Mouse (Mus musculus) embryo, embryonic 11 days (tissue): Measurements from ENCODE around the gene Adck1.
"Not testable (repeated sequence)": the region's sequence is repeated elsewhere in the genome, so short reads cannot be mapped to it uniquely, and the experiment has no call there.

ENCODE experiments used
- DNase-seq: peaks from one replicate; pipeline ENCODE4 v3.0.0-alpha.2; 2015

Adck1 gene

DNA sequence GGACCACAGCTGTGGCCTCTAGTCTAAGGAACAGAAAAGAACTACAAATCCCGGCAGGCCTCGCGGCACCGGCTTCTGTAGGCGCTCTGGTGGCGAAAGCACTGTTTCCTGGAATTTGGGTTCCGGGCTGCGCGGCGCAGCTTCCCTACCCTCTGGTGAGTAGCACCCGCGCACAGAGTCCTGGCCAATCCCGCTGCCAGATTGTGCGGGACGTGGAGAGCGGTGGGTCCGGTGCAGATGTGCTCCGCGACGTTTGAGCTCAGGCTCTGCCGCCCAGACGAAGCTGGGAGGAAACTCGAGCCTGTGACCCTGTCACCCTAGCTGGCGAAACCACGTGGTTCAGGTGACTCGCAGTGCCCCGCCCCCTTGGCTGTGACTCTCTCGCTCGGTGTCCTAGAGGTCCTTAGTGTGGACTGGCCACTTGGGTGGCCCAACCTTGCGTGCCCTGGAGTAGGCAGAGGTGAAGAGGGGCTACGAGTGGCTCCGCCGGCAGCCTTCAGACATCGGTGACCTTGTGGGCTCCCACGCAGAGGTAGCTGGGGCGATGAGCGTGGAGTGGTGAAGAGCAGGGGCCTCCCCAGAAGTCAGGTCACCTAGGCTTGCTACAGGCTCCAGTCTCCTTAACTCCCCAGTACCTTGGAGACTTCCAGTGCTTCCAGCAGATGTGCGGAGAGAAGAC, at the start of gene Adck1:
Adck1 (plus strand) TSS at position 114 of the 679 bp plus-strand sequence.
- DNase-seq, result peak; percentile 93

DNA sequence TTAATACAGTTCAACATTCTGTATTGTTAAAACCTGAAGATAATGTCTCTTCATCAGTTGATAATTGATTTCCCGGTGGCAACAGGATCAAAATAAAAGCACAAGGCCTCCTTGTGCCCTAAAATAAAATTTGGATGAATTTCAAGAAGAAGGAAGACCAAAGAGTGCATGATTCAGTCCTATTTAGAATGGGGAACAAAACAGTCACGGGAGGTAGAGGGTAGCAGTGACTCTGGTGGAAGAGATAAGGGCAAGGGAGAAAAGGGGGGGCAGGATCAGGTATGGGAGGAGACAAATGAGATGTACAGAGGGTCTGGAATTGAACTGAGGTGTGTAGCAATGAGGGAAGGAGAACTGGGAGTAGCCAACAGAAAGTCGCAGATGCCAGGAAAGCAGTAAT, 45.8 kb upstream of the Adck1 start:
- DNase-seq, result no peak

DNA sequence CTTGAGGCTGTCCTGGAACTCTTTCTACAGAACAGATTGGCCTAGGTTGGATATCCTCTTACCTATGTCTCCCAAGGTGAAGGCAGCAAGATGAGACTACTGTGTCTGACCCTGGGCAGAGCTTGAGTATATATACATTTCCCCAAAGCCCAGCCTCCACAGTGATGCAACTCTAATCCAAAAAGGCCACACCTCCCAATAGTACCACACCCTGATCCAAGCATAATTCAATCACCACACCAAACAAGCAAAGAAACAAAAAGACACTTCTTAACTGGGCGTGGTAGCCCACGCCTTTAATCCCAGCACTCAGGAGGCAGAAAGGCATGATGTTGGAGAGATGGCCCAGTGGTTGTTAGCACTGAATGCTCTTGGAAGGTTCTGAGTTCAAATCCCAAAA, 36.4 kb upstream of the Adck1 start, which contains the start of gene Gm5039:
Gm5039 (minus strand) TSS at position 101 of the 400 bp plus-strand sequence.
- not testable (repeated sequence) for DNase-seq

DNA sequence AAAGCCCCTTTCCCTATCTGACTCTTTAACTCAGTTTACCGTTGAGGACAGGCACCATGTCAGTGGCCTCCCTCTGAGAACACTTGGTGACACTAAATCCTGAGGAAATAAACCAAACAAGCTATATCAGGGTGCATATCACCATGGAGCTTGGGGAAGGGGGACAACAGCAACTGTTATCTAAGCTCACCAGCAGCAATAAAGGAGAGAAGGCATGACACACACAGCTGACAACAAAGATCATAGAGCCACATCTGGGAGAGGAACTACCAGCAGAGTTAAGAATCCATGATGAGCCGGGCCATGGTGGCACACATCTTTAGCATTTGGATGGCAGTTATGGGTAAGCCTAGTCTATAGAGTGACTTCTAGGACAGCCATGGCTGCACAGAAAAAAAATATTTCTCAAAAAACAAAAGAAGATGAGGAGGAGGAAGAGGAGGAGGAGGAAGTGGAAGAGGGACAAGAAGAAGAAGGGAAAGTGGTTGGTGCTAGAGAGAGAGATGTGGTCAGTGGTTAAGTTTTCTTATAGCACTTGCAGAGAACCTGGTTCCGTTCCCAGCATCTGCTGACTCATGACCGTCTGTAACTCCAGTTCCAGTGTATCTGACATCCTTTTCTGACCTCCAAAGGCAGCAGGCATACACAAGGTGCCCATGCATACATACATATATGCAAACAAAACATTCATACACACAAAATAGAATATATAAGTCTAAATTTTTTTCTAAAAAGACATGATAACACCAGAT, 23.5 kb upstream of the Adck1 start:
- not testable (repeated sequence) for DNase-seq

DNA sequence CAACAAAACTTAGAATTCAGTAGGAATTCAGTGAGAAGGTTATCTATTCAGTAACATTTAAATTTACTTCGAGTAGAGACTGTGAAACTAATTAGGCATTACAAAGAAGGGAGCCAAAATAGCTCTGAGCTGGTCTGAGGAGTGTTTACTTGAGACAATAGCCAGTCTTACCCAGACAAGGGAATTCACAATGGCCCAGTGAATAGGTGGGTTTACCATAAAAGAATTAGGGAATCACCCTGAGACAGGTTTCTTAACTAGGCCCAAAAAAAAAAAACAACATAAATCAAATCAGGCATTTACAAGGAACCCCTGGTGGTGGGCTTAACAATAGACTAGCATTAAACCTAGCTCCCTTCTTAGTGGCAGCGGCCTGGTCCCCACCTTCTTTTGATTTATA, 19.1 kb upstream of the Adck1 start:
- DNase-seq, result not testable (repeated sequence)

DNA sequence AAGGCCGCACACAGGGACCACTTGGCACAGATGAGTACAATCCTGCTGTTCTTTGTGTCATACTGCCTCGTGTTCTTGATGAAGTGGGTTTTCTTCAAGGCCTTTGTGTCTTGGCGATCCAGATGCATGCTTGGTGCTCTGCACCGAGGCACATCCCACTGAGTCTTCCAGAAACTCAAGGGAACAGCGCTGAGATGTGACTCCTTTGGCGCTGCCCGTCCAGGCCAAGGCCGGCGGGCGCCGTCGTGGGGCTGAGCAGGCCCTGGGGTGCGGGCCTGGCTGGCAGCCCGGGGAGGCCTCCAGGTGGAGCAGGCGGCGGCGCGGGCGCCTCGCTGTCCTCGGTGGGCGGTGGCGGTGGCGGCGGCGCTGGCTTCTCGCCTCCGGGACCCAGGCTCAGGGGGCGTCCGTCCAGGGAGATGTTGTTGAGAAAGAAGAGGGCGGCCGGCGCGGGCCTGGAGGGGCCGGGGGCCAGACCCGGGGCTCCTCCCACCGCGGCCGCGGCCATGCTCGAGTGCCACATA, 6.1 kb upstream of the Adck1 start:
- DNase-seq, result peak; percentile 27

DNA sequence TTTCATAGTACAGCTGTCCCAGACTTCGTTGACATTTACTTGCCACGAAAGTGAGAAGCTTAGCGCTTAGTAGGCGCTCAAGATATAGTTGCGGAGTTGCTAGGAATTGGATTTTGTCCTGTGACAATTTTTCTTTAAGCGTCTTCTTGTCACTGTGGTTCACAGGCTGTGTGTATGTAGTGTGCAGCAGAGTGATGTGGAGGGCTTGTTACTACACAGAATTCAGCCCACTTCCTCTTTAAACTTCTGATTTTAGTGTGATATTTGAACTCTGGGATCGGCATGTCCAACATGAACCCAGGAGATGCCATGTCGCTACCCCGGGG, 729 bp downstream of the Adck1 start:
- no peak for DNase-seq

DNA sequence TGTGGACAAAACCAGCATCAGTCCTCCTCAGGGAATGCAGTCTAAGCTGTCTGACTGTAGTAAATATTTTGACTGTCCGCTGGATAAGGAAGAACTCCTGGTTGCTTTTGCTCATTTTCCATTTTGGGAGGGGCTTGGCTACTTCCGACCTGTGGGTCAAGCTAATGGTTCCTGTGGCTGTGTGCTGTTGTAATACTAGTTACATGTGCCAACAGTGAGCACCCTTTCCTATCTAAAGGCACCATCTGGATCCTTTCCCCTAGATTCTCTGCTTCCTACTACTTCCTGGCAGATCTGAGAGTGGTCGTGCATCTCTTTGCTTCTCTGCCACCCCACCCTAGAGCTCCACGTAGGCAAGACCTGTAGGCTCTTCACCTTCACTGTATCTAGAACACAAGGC, 7.3 kb downstream of the Adck1 start:
- DNase-seq, result no peak

DNA sequence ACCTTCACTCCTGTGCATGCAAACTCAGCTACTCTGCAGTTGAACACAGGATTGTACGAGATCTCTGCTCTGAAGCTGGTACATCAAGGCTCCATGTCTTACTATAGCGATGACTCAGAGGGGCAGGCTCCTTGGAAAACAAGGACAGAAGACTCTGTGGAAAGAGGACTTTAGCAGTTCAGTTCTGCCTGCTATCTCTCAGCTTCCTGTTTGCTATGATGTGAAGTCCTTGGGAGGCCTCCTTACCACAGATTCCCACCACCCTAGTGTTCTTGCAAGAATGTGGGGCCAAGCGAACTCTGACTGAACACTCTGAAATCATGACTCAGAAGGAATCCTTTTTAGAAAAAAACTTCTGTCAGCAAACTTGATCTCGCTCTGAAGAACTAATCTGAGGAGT, 8.3 kb downstream of the Adck1 start:
- no peak for DNase-seq

DNA sequence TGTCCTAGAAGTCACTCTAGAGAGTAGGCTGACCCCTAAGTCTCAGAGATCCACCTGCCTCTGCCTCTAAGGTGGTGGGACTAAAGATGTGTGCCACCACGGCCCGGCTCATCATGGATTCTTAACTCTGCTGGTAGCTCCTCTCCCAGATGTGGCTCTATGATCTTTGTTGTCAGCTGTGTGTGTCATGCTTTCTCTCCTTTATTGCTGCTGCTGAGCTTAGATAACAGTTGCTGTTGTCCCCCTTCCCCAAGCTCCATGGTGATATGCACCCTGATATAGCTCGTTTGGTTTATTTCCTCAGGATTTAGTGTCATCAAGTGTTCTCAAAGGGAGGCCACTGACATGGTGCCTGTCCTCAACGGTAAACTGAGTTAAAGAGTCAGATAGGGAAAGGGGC, 9.3 kb downstream of the Adck1 start:
- not testable (repeated sequence) for DNase-seq

DNA sequence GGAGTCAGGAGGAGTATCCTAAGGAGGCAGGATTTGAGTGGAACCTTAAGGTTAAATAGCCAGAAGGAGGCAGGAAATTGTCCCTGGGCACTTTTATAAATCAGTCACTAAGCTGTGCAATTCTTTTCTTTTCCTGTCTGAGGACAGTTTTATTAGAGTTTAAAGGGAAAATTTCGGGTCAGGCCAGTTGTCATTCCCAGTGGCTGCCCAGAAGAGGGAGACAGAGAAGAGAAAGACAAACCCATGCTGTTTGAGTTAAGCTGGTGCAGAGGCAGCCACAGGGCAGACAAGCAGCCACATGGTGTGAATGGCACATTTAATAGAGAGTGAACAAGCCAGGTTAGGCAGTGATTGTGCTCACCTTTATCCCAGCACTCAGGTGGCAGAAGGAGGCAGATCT, 10.0 kb downstream of the Adck1 start:
- DNase-seq, result not testable (repeated sequence)

DNA sequence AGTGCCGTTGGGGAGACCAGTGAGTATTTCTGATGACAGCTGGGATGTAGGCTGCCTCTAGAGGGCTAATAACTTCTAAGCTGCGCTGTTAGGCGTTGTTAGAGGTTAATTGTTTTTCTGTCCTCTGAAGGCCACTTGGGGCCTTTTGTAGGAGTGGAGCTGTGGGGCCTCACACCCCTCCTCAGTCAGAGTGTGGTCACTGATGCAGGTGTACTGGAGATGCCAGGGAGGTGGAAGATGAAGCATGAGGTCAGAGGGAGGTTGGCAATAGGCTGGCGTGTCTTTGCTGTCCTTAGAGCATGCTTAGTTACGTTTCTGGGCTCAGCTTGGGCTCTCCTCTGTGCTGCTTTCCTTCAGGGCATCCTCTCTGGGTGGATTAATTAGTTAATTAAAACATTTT, 11.7 kb downstream of the Adck1 start:
- no peak for DNase-seq

DNA sequence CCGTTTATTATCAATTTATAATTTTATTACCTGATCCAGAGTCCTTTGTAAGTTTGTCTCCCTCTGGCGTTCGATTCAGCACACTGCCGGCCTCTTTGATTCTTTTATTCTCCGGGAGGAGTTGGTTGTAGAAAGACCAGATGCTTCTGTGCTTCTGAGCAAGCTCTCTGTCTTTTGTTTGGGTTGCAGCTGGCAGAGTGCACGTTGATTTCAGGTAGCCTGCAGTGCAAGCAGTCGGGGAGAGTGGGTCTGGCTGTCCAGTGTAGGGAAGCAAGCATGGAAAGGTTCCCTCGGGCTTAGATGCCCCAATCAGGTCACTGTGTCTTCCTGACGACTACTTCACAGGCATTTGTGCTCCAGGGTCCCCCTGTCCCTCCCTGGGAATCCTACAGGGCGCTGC, 16.5 kb downstream of the Adck1 start:
- peak; percentile 35 for DNase-seq

DNA sequence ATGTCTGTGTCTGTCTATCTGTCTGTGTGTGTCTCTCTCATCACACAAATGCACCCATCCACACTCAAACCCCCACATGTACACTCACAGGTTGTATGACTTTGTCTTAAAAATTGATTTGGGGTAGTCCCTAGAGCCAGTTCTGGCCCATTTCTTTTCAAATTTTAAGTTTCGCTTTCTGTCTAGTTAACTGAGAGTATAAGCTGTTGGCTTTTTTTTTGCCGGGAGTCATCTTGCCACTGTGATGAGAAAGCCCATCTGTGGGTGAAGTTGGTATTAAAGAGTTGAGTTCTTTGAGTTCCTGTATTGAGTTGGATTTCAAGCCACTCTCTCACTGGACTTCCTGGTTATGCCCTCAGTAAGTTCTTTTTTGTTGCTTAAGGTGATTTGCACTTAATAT, 17.9 kb downstream of the Adck1 start:
- no peak for DNase-seq

DNA sequence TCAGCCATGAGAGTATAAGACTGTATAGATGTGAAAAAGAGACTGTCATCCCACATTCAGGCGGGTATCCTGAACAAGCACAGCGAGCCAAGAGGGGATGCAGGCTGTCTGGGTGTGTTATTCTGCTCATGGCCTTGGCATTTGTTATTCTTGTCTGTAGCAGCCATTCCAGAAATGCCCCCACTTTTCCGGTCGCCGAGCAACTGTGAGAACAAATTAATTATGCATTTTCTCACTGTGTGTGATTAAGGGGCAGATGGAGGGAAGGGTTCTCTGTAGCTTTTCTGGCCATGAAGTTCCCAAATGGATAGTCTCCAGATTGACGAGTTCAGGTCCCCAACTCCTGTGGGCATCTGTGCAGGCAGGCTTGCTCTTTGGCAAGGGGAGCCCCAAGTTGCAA, 28.5 kb downstream of the Adck1 start:
- no peak for DNase-seq

DNA sequence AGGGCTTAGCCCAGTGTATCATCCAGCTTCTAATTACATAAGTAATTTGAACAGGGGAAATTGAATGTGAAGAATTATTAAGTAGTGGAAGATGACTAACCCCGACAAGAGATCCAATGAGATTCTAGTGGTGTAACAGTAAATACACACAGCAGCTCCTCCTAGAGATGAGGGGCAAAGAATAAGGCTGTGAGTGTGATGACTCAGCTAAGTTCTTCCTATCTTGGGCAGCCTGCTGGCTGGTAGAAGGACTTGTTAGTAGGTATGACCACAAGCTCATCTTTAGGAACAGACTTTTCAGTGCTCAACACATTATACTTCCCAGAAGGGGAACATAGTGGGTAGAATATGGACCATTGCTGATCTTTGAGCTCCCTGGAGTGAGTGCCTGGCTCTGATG, 38.3 kb downstream of the Adck1 start:
- no peak for DNase-seq

DNA sequence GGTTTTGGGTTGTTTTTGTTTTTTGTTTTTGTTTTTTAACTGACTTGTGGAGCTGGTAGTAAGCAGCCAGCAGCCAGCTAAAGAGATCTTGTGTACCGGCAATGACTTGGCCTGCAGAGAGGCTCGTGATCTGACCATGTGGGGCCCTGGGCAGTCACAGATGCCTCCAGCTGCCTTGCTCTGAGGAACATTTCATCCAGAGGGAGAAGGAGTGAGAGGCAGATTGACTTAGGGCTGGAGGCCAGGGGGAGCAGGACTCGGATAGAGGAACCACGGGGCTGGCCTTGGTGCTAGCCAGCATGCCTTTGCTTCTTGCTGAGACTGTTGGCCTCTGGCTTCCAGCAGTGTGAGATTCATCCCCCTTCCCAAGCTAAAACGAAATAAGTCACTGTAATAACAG, 43.2 kb downstream of the Adck1 start:
- DNase-seq, result no peak

DNA sequence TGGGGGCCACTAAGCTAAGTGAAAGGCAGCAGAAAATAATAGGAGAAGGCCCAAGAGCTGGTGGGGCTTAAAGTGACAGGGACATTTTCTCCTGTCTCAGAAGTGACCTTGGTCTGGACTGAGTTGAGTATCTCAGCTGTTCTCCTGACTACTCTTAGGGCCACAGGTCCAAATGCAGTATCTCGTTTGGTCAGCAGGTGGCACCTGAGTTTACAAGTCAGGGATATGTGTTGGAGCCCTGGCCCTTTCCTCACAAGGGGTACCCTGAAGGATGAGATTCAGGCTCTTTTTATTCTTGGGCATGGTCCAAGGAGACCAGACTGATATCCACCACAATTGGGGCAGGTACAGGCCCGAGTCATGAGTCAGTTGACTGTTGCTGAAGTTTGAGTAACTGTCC, 44.8 kb downstream of the Adck1 start:
- DNase-seq, result peak; percentile 71

DNA sequence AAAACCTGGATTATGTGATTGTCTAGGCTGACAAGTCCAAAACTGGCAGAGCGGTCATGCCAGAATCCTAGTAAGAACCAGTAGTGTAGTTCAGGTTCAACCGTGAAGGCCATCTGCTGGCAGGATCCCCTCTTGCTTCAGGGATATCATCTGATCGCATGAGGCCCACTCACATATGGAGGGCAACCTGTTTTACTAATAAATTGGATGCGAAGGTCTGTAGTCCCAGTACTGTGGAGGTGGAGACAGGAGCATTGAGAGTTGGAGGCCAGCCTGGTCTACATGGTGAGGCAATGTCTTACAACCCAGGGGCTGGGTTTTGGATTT, 47.6 kb downstream of the Adck1 start:
- no peak for DNase-seq

DNA sequence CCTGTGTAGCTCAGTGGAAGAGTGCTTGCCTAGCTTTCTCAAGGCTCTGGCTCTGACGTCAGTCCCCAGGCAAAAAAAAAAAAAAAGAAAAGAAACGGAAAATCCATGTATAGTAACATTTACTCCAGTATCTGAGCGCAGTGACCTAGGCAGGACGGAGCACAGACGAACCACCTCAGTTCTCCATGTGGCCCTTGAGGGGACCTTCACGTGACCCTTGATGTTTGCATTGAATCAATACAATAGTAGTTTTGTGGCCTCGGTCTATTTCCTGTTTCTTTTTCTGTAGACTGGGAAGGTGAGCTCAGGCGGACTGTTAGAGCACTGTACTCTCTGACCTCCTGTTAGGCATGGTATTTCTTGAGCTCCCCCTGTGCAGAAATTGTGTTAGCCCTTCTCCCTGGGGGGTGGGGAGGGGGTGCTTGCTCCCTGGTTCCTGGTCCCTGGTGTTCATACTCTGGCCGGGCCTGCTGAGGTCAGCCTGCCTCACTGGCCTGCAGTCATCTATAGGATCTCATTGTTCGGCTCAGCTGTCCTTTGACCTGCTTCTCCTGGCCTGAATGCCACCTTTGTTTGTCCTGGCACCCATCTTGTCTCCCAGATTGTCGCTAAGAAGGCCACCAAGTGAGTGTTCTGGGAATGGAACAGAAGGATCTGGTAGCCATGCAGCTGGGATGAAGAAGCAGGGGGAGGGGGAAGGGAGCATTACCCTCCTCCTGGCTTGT, 48.1 kb downstream of the Adck1 start:
- peak; percentile 31 for DNase-seq

DNA sequence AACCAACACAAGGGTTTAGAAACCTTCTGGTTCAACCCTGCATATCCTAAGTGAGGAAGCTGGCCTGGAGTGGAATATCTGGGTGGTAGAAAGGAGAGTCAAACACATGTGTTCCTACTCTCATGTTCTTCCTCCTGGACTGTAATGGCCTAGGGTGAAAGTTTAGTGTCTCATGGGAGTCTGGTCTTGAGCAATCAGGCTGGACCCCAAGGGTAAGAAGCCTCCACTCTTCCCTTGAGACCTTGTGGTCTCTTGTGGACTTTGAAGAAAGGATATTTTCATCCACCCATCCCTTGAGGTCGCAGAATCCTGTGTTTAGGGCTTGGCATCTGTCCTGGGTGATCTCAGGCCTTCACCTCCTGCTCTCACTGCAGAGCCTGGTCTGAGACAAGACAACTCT, 52.9 kb downstream of the Adck1 start:
- no peak for DNase-seq

DNA sequence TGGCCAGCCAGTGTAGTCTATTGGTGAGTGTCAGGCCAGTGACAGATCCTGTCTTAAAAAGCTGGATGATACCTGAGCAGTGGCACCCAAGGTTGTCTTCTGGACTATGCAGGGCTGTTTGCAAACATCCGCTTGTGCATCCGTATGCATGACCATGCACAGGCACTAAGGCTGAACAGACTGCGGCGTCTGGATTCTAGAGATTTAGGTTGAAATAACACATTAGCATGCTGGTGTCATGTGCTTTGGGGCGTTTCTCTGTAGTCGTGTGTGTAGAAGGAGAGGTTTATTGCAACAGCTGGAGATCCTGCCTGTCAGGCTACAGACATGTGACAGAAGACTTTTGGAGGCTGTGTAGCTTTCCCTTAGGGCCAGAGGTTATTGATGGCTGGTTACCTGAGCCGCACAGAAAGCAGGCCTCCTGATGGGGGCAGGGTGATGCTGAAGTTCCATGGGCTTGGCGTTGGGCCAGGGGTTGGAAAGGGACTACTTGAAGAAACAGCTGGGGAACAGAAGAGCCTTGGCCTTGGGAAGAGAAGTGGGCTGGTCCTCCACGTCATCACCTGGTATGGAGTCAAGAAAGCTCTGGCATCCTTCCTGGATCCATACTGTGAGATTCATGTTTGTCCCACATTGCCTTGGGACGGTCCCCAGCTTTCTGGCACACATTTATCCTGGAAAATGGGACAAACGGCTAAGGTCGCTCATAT, 59.7 kb downstream of the Adck1 start:
- peak; percentile 13 for DNase-seq

DNA sequence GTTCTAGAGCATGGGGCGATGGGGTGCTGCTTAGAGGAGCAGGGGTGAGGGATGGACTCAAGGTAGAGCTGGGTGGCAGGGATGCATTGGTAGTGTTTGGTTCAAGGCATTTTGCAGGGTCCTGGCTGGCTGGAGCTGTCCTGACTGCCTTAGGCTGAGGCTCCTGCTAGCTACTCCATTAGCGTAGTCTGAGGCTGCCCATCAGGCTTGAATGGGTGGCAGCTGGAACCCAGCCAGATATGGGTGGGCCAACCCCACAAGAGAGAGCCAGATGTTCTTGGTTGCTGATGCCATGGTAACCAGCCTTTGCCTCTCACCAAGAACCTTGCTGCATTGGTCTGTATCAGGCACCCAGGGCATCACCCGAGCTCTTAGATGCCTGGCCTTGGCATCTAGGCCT, 66.6 kb downstream of the Adck1 start:
- DNase-seq, result no peak
